Mouse (Mus musculus) neutrophil, adult 59 days (primary cell): ENCODE results near the gene Gna14. TPM values are rescaled to one million over a fixed set of nuclear protein-coding genes. Genes with fewer than 3 reads are reported as not detected.

Experiments used
- total RNA-seq, 2 experiments: library from RNA; stranded (reverse); gene quantifications; 1 replicate in 1 of 2; 2 replicates in 1 of 2; pipeline ENCODE4 v1.2.4; 2023

The Gna14 gene
- under 1 TPM in 1 of 2 experiments, not detected in 1; 0.53 TPM for total RNA-seq

DNA sequence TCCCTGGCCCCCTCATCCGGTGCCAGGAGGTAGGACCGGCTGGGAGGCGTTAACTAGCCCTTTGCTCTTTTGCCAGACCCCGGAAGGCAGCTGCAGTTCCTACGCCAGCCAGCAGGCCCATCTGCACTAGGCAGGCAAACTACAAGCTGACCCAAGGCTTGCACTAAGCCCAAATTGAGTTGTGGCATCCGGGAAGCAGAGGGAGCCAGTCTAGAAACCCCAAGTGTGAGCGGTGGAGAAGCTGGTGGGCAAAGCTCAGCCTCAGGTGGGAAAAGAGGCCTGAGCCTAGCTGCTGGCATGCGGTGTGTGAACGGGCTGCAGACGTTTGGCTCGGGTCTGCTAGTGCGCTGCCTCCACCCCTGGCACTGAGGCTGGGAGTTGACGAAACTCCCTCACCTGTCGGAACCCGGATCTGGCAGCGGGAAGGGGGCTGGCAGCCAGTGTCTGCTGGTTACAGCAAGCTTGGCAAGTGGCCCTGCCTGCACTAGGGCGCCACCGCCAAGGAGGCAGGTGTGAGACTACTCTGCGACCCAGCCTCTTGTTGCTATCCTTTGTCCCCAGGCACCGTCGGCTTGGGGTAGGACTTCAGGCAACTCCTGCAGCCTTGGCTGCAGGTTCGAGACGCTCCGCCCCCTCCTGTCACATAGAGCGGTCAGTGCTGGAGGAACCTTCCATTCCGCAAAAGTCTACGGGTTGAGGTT is at the start of gene Gna14:
TSS of gene Gna14 (plus strand) at position 232 of the 701 bp plus-strand sequence.

